Mouse (Mus musculus) cerebellum, adult 9-10 months (tissue): ENCODE data around the gene Per1.

Source experiments
- DNase-seq: peaks from one replicate; pipeline ENCODE4 v3.0.0; 2022

Per1 gene

GRCm38 (mm10) chr11:69064259-69065133 is 30.5 kb upstream of the Per1 start:
- peak; percentile 62 for DNase-seq

GRCm38 (mm10) chr11:69065394-69065925 is 29.6 kb upstream of the Per1 start:
- peak; percentile 65 for DNase-seq

- DNase-seq, result peak; percentile 79
Observed at GRCm38 (mm10) chr11:69066163-69066861, 28.7 kb upstream of the Per1 start.

GRCm38 (mm10) chr11:69066956-69067355 is 28.1 kb upstream of the Per1 start:
- DNase-seq, result peak; percentile 95

GRCm38 (mm10) chr11:69067601-69068000 is 27.4 kb upstream of the Per1 start:
- no peak for DNase-seq

GRCm38 (mm10) chr11:69070093-69070492 is 24.9 kb upstream of the Per1 start:
- peak; percentile 60 for DNase-seq

- DNase-seq, result peak; percentile 95
Observed at GRCm38 (mm10) chr11:69070590-69071222, 24.3 kb upstream of the Per1 start, which contains the start of gene Tmem107. Tmem107 (plus strand) TSS chr11:69070806.

GRCm38 (mm10) chr11:69071262-69071661 is 23.8 kb upstream of the Per1 start:
- no peak for DNase-seq

GRCm38 (mm10) chr11:69072234-69072633 is 22.8 kb upstream of the Per1 start:
- DNase-seq, result peak; percentile 65

- DNase-seq, result no peak
Observed at GRCm38 (mm10) chr11:69072666-69073064, 22.4 kb upstream of the Per1 start.

GRCm38 (mm10) chr11:69073065-69073888 is 21.7 kb upstream of the Per1 start:
- peak; percentile 97 for DNase-seq

GRCm38 (mm10) chr11:69073951-69074775 is 20.9 kb upstream of the Per1 start:
- peak; percentile 55 for DNase-seq

GRCm38 (mm10) chr11:69074776-69075069 is 20.3 kb upstream of the Per1 start:
- DNase-seq, result no peak

GRCm38 (mm10) chr11:69075764-69076479 is 19.1 kb upstream of the Per1 start:
- no peak for DNase-seq

- no peak for DNase-seq
Observed at GRCm38 (mm10) chr11:69076572-69076971, 18.4 kb upstream of the Per1 start.

- DNase-seq, result no peak
Observed at GRCm38 (mm10) chr11:69077316-69077715, 17.7 kb upstream of the Per1 start.

GRCm38 (mm10) chr11:69078041-69078440 is 17.0 kb upstream of the Per1 start:
- no peak for DNase-seq

GRCm38 (mm10) chr11:69078805-69079438 is 16.1 kb upstream of the Per1 start:
- no peak for DNase-seq

GRCm38 (mm10) chr11:69080102-69080854 is 14.7 kb upstream of the Per1 start:
- no peak for DNase-seq

GRCm38 (mm10) chr11:69080855-69081222 is 14.2 kb upstream of the Per1 start:
- DNase-seq, result no peak
